Mouse (Mus musculus) inflammation-experienced regulatory T-cells, adult 16 weeks (primary cell): ENCODE results near the gene Pate4. TPM values are rescaled to one million over a fixed set of nuclear protein-coding genes. Genes with fewer than 3 reads are reported as not detected.

ENCODE experiments used
- polyA plus RNA-seq: library from polyadenylated mRNA; unstranded; fragments of 100-300 nt; shearing (Covaris generic); gene quantifications from one replicate; pipeline ENCODE4 v1.2.1, GENCODE M21; 2017

The Pate4 gene
- not detected for polyA plus RNA-seq

GRCm38 (mm10) chr9:35611841-35612240 is at the start of gene Pate4:
Gene Pate4, minus strand, starts transcription at chr9:35611941.

GRCm38 (mm10) chr9:35648102-35648501 is 36.4 kb upstream of the Pate4 start, which contains the start of gene Pate3:
Gene Pate3, minus strand, starts transcription at chr9:35648202.

GRCm38 (mm10) chr9:35569571-35570534 is 41.9 kb downstream of the Pate4 start, which contains the start of the genes Pate2 and Hyls1:
Gene Pate2, plus strand, starts transcription at chr9:35570284.
Gene Hyls1, minus strand, starts transcription at chr9:35570398.

GRCm38 (mm10) chr9:35558257-35559008 is 53.3 kb downstream of the Pate4 start, which contains the start of the genes Ddx25 and Pus3:
Gene Ddx25, minus strand, starts transcription at chr9:35558528.
Gene Pus3, plus strand, starts transcription at chr9:35558595.

Other genes with a start within 250 kb of the Pate4 start
- gene Cdon, start 190.8 kb downstream of the Pate4 start, polyA plus RNA-seq: 4.3 TPM
- gene Gm1113, start 93.7 kb downstream of the Pate4 start, polyA plus RNA-seq: not detected
- 0.09 TPM for gene Ddx25, start 53.4 kb downstream of the Pate4 start, polyA plus RNA-seq
- 37.6 TPM for gene Pus3, start 53.3 kb downstream of the Pate4 start, polyA plus RNA-seq
- gene Pate2, start 41.7 kb downstream of the Pate4 start, polyA plus RNA-seq: 0.65 TPM
- gene Hyls1, start 41.5 kb downstream of the Pate4 start, polyA plus RNA-seq: 12.3 TPM
- gene Pate3, start 36.3 kb upstream of the Pate4 start, polyA plus RNA-seq: not detected
- gene Pate1, start 75.4 kb upstream of the Pate4 start, polyA plus RNA-seq: not detected
- not detected for gene Gm17677, start 129.1 kb upstream of the Pate4 start, polyA plus RNA-seq
- not detected for gene Gm17727, start 166.2 kb upstream of the Pate4 start, polyA plus RNA-seq
- not detected for gene Gm27235, start 178.2 kb upstream of the Pate4 start, polyA plus RNA-seq
- not detected for gene D730048I06Rik, start 178.2 kb upstream of the Pate4 start, polyA plus RNA-seq
- gene 9230110F15Rik, start 232.2 kb upstream of the Pate4 start, polyA plus RNA-seq: not detected